Mouse (Mus musculus) forebrain, embryonic 11.5 days (tissue): ENCODE measurements around the gene Mea1. TPM values are rescaled to one million over a fixed set of nuclear protein-coding genes. Genes with fewer than 3 reads are reported as not detected.
A peak's percentile ranks its signal among the peaks of the same experiment; 100 is the strongest.

Source experiments
- ATAC-seq: fragments of 200-750 bp; cut with Nextera tagmentation; replicated peaks from 2 replicates; pipeline ENCODE4 v1.8.0; 2017; ENCODE audit warnings: moderate TSS enrichment; ENCODE audit not compliant: low FRiP score
- DNase-seq: peaks from one replicate; pipeline ENCODE4 v3.0.0-alpha.2; 2017; ENCODE audit warnings: low spot score
- H3K27ac ChIP-seq: fragments of 300-500 bp; sonication (generic); 2 replicates; pipeline ENCODE4 v1.5.1; 2014; ENCODE audit warnings: low read depth, low read length
- H3K27me3 ChIP-seq: fragments of 300-500 bp; sonication (generic); 2 replicates; pipeline ENCODE4 v1.6.1; 2014; ENCODE audit warnings: mild to moderate bottlenecking, low read length, mixed read lengths; ENCODE audit not compliant: control insufficient read depth, insufficient read depth
- H3K36me3 ChIP-seq: fragments of 300-500 bp; sonication (generic); 2 replicates; pipeline ENCODE4 v1.6.1; 2014; ENCODE audit warnings: mild to moderate bottlenecking, low read length, moderate library complexity, mixed read lengths; ENCODE audit not compliant: control insufficient read depth, insufficient read depth
- H3K4me1 ChIP-seq: fragments of 300-500 bp; sonication (generic); replicated peaks from 2 replicates; pipeline ENCODE4 v1.6.1; 2014; ENCODE audit warnings: low read length, mixed read lengths; ENCODE audit not compliant: control insufficient read depth, insufficient read depth
- H3K4me2 ChIP-seq: fragments of 300-500 bp; sonication (generic); 2 replicates; pipeline ENCODE4 v1.6.1; 2014; ENCODE audit warnings: low read depth, mild to moderate bottlenecking, low read length, moderate library complexity, mixed read lengths; ENCODE audit not compliant: severe bottlenecking
- H3K4me3 ChIP-seq: fragments of 300-500 bp; sonication (generic); 2 replicates; pipeline ENCODE4 v1.5.1; 2014; ENCODE audit warnings: low read depth, low read length
- H3K9ac ChIP-seq: fragments of 300-500 bp; sonication (generic); 2 replicates; pipeline ENCODE4 v1.6.1; 2014; ENCODE audit warnings: low read length
- H3K9me3 ChIP-seq: fragments of 300-500 bp; sonication (generic); 2 replicates; pipeline ENCODE4 v1.6.1; 2016; ENCODE audit warnings: low read length, mixed read lengths; ENCODE audit not compliant: control insufficient read depth
- WGBS: fragments of 180-500 bp; shearing (Covaris S2); extraction: QIAGEN DNeasy Blood & Tissue Kit; methylation state at CpG from one replicate; pipeline ENCODE4 v1.1.7; 2014; 5-methylcytosine and 5-hydroxymethylcytosine counted together
- polyA plus RNA-seq: library from polyadenylated mRNA; unstranded; fragments of >200 nt; fragmentation: Nextera tagmentation; extraction: Ambion mirVana; gene quantifications from 2 replicates; pipeline ENCODE4 v1.2.1, GENCODE M21; 2014

The Mea1 gene
- polyA plus RNA-seq, 1 experiment from 2014 or later = 167 TPM

GRCm38 (mm10) chr17:46646322-46646662 lies 32.3 kb upstream of the Mea1 start:
- H3K4me3 ChIP-seq = peak overlapping the region; percentile 68
- peak overlapping the region; percentile 87 for H3K4me2 ChIP-seq
- H3K9me3 ChIP-seq = no peaks in the 10 kb centered on the region
- H3K27ac ChIP-seq = no peak overlapping the region
- peaks cover 20% of the 10 kb centered on the region for H3K4me1 ChIP-seq
- H3K36me3 ChIP-seq = no peaks in the 10 kb centered on the region
- under 1% methylated on average over 19 of the region's 19 CpGs for WGBS
- no peaks in the 10 kb centered on the region for H3K27me3 ChIP-seq
- ATAC-seq (no peak), DNase-seq (no peak)
- peak overlapping the region; percentile 73 for H3K9ac ChIP-seq

- H3K9ac ChIP-seq = no peak overlapping the region
- DNase-seq (no peak), ATAC-seq (no peak)
- no peak overlapping the region for H3K27ac ChIP-seq
- H3K9me3 ChIP-seq = no peaks in the 10 kb centered on the region
- 91% methylated on average over 7 of the region's 7 CpGs for WGBS
- H3K36me3 ChIP-seq = no peaks in the 10 kb centered on the region
- H3K4me2 ChIP-seq = no peak overlapping the region
- H3K27me3 ChIP-seq = no peaks in the 10 kb centered on the region
- H3K4me1 ChIP-seq = peaks cover 27% of the 10 kb centered on the region
- H3K4me3 ChIP-seq = no peak overlapping the region
These were observed 31.3 kb upstream of the Mea1 start for GRCm38 (mm10) chr17:46647279-46647678.

GRCm38 (mm10) chr17:46648436-46648835 lies 30.2 kb upstream of the Mea1 start:
- no peaks in the 10 kb centered on the region for H3K36me3 ChIP-seq
- 95% methylated on average over 9 of the region's 9 CpGs for WGBS
- no peaks in the 10 kb centered on the region for H3K9me3 ChIP-seq
- ATAC-seq (no peak), DNase-seq (no peak)
- H3K27me3 ChIP-seq = no peaks in the 10 kb centered on the region
- no peak overlapping the region for H3K9ac ChIP-seq
- H3K4me1 ChIP-seq = peaks cover 27% of the 10 kb centered on the region
- H3K4me2 ChIP-seq = no peak overlapping the region
- no peak overlapping the region for H3K4me3 ChIP-seq
- no peak overlapping the region for H3K27ac ChIP-seq

GRCm38 (mm10) chr17:46649811-46650210 lies 28.8 kb upstream of the Mea1 start:
- whole genome bisulfite sequencing = 39% methylated on average over 15 of the region's 15 CpGs
- H3K4me3 ChIP-seq = peak overlapping the region; percentile 68
- no peaks in the 10 kb centered on the region for H3K27me3 ChIP-seq
- H3K4me2 ChIP-seq = peak overlapping the region; percentile 86
- peak overlapping the region; percentile 92 for H3K9ac ChIP-seq
- H3K4me1 ChIP-seq = peaks cover 25% of the 10 kb centered on the region
- H3K9me3 ChIP-seq = no peaks in the 10 kb centered on the region
- peak overlapping the region; percentile 84 for H3K27ac ChIP-seq
- ATAC-seq (no peak), DNase-seq (no peak)
- H3K36me3 ChIP-seq = peaks cover 10% of the 10 kb centered on the region; the same call in 1 of the 2 replicates

GRCm38 (mm10) chr17:46650232-46651031 lies 28.2 kb upstream of the Mea1 start, which contains the start of gene Cul7:
Gene Cul7, plus strand, starts transcription at chr17:46650337.
- peak within 1 kb of the TSS; percentile 84 for H3K27ac ChIP-seq
- H3K36me3 ChIP-seq = peaks cover 13% of the 10 kb centered on the region; the same call in 1 of the 2 replicates
- DNase-seq (peak; percentile 97), ATAC-seq (peak; percentile 93)
- peaks cover 20% of the 10 kb centered on the region for H3K4me1 ChIP-seq
- H3K27me3 ChIP-seq = no peaks in the 10 kb centered on the region
- H3K9ac ChIP-seq = peak within 1 kb of the TSS; percentile 92
- WGBS = under 1% methylated on average over 58 of the region's 58 CpGs
- H3K9me3 ChIP-seq = no peaks in the 10 kb centered on the region
- peak within 1 kb of the TSS; percentile 68 for H3K4me3 ChIP-seq
- H3K4me2 ChIP-seq = peak within 1 kb of the TSS; percentile 86

- DNase-seq = no peak
- Histone ChIP-seq H3K4me3 (peak overlapping the region; percentile 68), H3K27me3 (no peaks in the 10 kb centered on the region), H3K9ac (peak overlapping the region; percentile 92), H3K9me3 (no peaks in the 10 kb centered on the region), H3K4me2 (peak overlapping the region; percentile 86), H3K36me3 (peaks cover 15% of the 10 kb centered on the region; the same call in 1 of the 2 replicates), H3K4me1 (peaks cover 20% of the 10 kb centered on the region), H3K27ac (no peak overlapping the region)
- ATAC-seq = no peak
- WGBS = 79% methylated on average over 17 of the region's 17 CpGs
These were observed 27.3 kb upstream of the Mea1 start for GRCm38 (mm10) chr17:46651292-46651691.

- ATAC-seq = no peak
- 78% methylated on average over 20 of the region's 20 CpGs for WGBS
These were observed 26.6 kb upstream of the Mea1 start for GRCm38 (mm10) chr17:46651755-46652547.

DNA sequence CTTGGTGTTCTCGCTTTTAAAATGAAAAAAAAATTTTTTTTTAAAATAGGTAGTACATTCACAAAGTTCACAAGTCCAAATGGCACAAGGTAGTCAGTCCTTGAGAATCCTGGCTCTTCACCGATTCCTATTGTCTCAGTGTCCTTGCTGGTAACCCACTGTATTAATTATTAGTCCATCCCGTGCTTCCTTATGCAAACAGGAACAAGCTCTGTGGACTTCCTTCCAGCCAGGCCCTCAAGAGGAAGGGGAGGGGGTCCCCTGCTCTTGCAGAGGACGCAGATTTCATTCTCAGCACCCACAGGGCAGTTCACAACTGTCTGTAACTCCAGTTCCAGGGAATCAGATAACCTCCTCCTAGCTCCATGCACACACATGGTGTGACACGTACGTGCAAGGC lies 22.5 kb upstream of the Mea1 start:
- H3K27ac ChIP-seq = no peak overlapping the region
- ATAC-seq (no peak), DNase-seq (no peak)
- H3K4me1 ChIP-seq = peaks cover 9% of the 10 kb centered on the region
- peaks cover 26% of the 10 kb centered on the region for H3K36me3 ChIP-seq
- H3K4me3 ChIP-seq = no peak overlapping the region
- H3K4me2 ChIP-seq = no peak overlapping the region
- H3K9ac ChIP-seq = no peak overlapping the region
- no peaks in the 10 kb centered on the region for H3K27me3 ChIP-seq
- 92% methylated on average over 6 of the region's 6 CpGs for WGBS
- no peaks in the 10 kb centered on the region for H3K9me3 ChIP-seq

More at GRCm38 (mm10) chr17:46651755-46652547, 26.6 kb upstream of the Mea1 start:
- Histone ChIP-seq H3K4me3 (peak overlapping the region; percentile 6; the same call in 1 of the 2 replicates), H3K4me2 (peak overlapping the region; percentile 86), H3K4me1 (peaks cover 17% of the 10 kb centered on the region), H3K27ac (no peak overlapping the region), H3K36me3 (peaks cover 15% of the 10 kb centered on the region; the same call in 1 of the 2 replicates), H3K9ac (peak overlapping the region; percentile 10), H3K27me3 (no peaks in the 10 kb centered on the region), H3K9me3 (no peaks in the 10 kb centered on the region)
- no peak for DNase-seq
